Mouse (Mus musculus): ENCODE measurements around the gene Speg. TPM values are rescaled to one million over a fixed set of nuclear protein-coding genes. Genes with fewer than 3 reads are reported as not detected.

The Speg gene
- 30.2 and 30.6 TPM in 2 replicates for polyA plus RNA-seq (2016; fragmentation: Nextera tagmentation; extraction: Ambion mirVana)

GRCm38 (mm10) chr1:75374950-75375936, at the start of gene Speg:
Gene Speg (plus strand): TSS chr1:75375297.
- peak; percentile 57 for DNase-seq (ENCODE audit: low spot score)
- WGBS: 5% methylated on average over 57 of the region's 57 CpGs
- Histone ChIP-seq H3K4me1 (peaks cover 49% of the 10 kb centered on the region), H3K27me3 (replicated peaks; ENCODE audit: low read depth, poor library complexity, severe bottlenecking) (peaks cover 63% of the 10 kb centered on the region), H3K9me3 (no peaks in the 10 kb centered on the region), H3K36me3 (replicated peaks) (no peaks in the 10 kb centered on the region), H3K27ac (replicated peaks) (peak within 1 kb of the TSS; percentile 88), H3K4me3 (peak within 1 kb of the TSS; percentile 55)

- Histone ChIP-seq H3K27me3 (replicated peaks; ENCODE audit: low read depth, poor library complexity, severe bottlenecking) (no peaks in the 10 kb centered on the region), H3K9me3 (peaks cover 4% of the 10 kb centered on the region; the same call in 1 of the 2 replicates), H3K4me1 (peaks cover 8% of the 10 kb centered on the region; the same call in 1 of the 2 replicates), H3K36me3 (replicated peaks) (no peaks in the 10 kb centered on the region), H3K27ac (replicated peaks) (no peak overlapping the region), H3K4me3 (no peak overlapping the region)
- DNase-seq (ENCODE audit: low spot score): no peak
These were observed 47.6 kb upstream of the Speg start for GRCm38 (mm10) chr1:75327461-75327860.

GRCm38 (mm10) chr1:75331271-75331670, 43.8 kb upstream of the Speg start:
- Histone ChIP-seq H3K4me1 (peaks cover 15% of the 10 kb centered on the region; the same call in 1 of the 2 replicates), H3K27ac (replicated peaks) (no peak overlapping the region), H3K27me3 (replicated peaks; ENCODE audit: low read depth, poor library complexity, severe bottlenecking) (no peaks in the 10 kb centered on the region), H3K36me3 (replicated peaks) (no peaks in the 10 kb centered on the region), H3K9me3 (peaks cover 4% of the 10 kb centered on the region; the same call in 1 of the 2 replicates), H3K4me3 (no peak overlapping the region)
- no peak for DNase-seq (ENCODE audit: low spot score)
- 73% methylated on average over 1 of the region's 1 CpGs for WGBS

GRCm38 (mm10) chr1:75336461-75336860, 38.6 kb upstream of the Speg start:
- H3K36me3 ChIP-seq (replicated peaks): no peaks in the 10 kb centered on the region
- no peak overlapping the region for H3K27ac ChIP-seq (replicated peaks)
- H3K4me3 ChIP-seq: no peak overlapping the region
- no peak for DNase-seq (ENCODE audit: low spot score)
- H3K4me1 ChIP-seq: peaks cover 46% of the 10 kb centered on the region
- H3K9me3 ChIP-seq: no peaks in the 10 kb centered on the region
- 65% methylated on average over 3 of the region's 3 CpGs for WGBS
- H3K27me3 ChIP-seq (replicated peaks; ENCODE audit: low read depth, poor library complexity, severe bottlenecking): no peaks in the 10 kb centered on the region

GRCm38 (mm10) chr1:75337097-75337496, 38.0 kb upstream of the Speg start:
- DNase-seq (ENCODE audit: low spot score): no peak

GRCm38 (mm10) chr1:75338091-75338694, 36.9 kb upstream of the Speg start:
- H3K27me3 ChIP-seq (replicated peaks; ENCODE audit: low read depth, poor library complexity, severe bottlenecking): no peaks in the 10 kb centered on the region
- H3K27ac ChIP-seq (replicated peaks): peak overlapping the region; percentile 75
- H3K4me3 ChIP-seq: no peak overlapping the region
- peak; percentile 56 for DNase-seq (ENCODE audit: low spot score)
- 40% methylated on average over 11 of the region's 11 CpGs for WGBS
- peaks cover 59% of the 10 kb centered on the region for H3K4me1 ChIP-seq
- no peaks in the 10 kb centered on the region for H3K36me3 ChIP-seq (replicated peaks)
- H3K9me3 ChIP-seq: no peaks in the 10 kb centered on the region

More at GRCm38 (mm10) chr1:75337097-75337496, 38.0 kb upstream of the Speg start:
- Histone ChIP-seq H3K27ac (replicated peaks) (no peak overlapping the region), H3K4me1 (peaks cover 50% of the 10 kb centered on the region), H3K4me3 (no peak overlapping the region), H3K36me3 (replicated peaks) (no peaks in the 10 kb centered on the region), H3K9me3 (no peaks in the 10 kb centered on the region), H3K27me3 (replicated peaks; ENCODE audit: low read depth, poor library complexity, severe bottlenecking) (no peaks in the 10 kb centered on the region)
- WGBS: 84% methylated on average over 9 of the region's 9 CpGs

- Histone ChIP-seq H3K27me3 (replicated peaks; ENCODE audit: low read depth, poor library complexity, severe bottlenecking) (no peaks in the 10 kb centered on the region; the same call in 1 of the 2 replicates), H3K27ac (replicated peaks) (peak overlapping the region; percentile 75), H3K9me3 (no peaks in the 10 kb centered on the region), H3K4me3 (no peak overlapping the region), H3K36me3 (replicated peaks) (no peaks in the 10 kb centered on the region), H3K4me1 (peaks cover 70% of the 10 kb centered on the region)
- DNase-seq (ENCODE audit: low spot score): peak; percentile 47
- 33% methylated on average over 9 of the region's 9 CpGs for WGBS
These were observed 35.8 kb upstream of the Speg start for GRCm38 (mm10) chr1:75339337-75339736.

- Histone ChIP-seq H3K4me1 (peaks cover 79% of the 10 kb centered on the region), H3K27me3 (replicated peaks; ENCODE audit: low read depth, poor library complexity, severe bottlenecking) (no peaks in the 10 kb centered on the region; the same call in 1 of the 2 replicates)
- 81% methylated on average over 2 of the region's 2 CpGs for WGBS
These were observed 34.6 kb upstream of the Speg start for GRCm38 (mm10) chr1:75340519-75340918.

GRCm38 (mm10) chr1:75342874-75343416, 32.2 kb upstream of the Speg start:
- Histone ChIP-seq H3K4me1 (peaks cover 74% of the 10 kb centered on the region), H3K36me3 (replicated peaks) (no peaks in the 10 kb centered on the region), H3K9me3 (no peaks in the 10 kb centered on the region), H3K27me3 (replicated peaks; ENCODE audit: low read depth, poor library complexity, severe bottlenecking) (no peaks in the 10 kb centered on the region; the same call in 1 of the 2 replicates), H3K4me3 (no peak overlapping the region), H3K27ac (replicated peaks) (0 out of 2 replicates have a peak overlapping the region, but pooled peaks have one; percentile 89)
- DNase-seq (ENCODE audit: low spot score): peak; percentile 76
- under 1% methylated on average over 8 of the region's 8 CpGs for WGBS

More at GRCm38 (mm10) chr1:75340519-75340918, 34.6 kb upstream of the Speg start:
- H3K9me3 ChIP-seq: no peaks in the 10 kb centered on the region
- peak overlapping the region; percentile 57; the same call in 1 of the 2 replicates for H3K27ac ChIP-seq (replicated peaks)
- DNase-seq (ENCODE audit: low spot score): no peak
- no peak overlapping the region for H3K4me3 ChIP-seq
- no peaks in the 10 kb centered on the region for H3K36me3 ChIP-seq (replicated peaks)

- Histone ChIP-seq H3K27me3 (replicated peaks; ENCODE audit: low read depth, poor library complexity, severe bottlenecking) (no peaks in the 10 kb centered on the region; the same call in 1 of the 2 replicates), H3K4me1 (peaks cover 67% of the 10 kb centered on the region), H3K36me3 (replicated peaks) (no peaks in the 10 kb centered on the region), H3K27ac (replicated peaks) (peak overlapping the region; percentile 89), H3K9me3 (no peaks in the 10 kb centered on the region), H3K4me3 (peak overlapping the region; percentile 41)
- peak; percentile 87 for DNase-seq (ENCODE audit: low spot score)
- WGBS: under 1% methylated on average over 15 of the region's 15 CpGs
These were observed 30.6 kb upstream of the Speg start for GRCm38 (mm10) chr1:75344291-75345035.

GRCm38 (mm10) chr1:75345036-75345935, 29.8 kb upstream of the Speg start:
- peak; percentile 55 for DNase-seq (ENCODE audit: low spot score)
- H3K9me3 ChIP-seq: no peaks in the 10 kb centered on the region
- peaks cover 66% of the 10 kb centered on the region for H3K4me1 ChIP-seq
- H3K4me3 ChIP-seq: peak overlapping the region; percentile 41
- H3K27me3 ChIP-seq (replicated peaks; ENCODE audit: low read depth, poor library complexity, severe bottlenecking): no peaks in the 10 kb centered on the region; the same call in 1 of the 2 replicates
- H3K36me3 ChIP-seq (replicated peaks): no peaks in the 10 kb centered on the region
- peak overlapping the region; percentile 89 for H3K27ac ChIP-seq (replicated peaks)
- 17% methylated on average over 20 of the region's 20 CpGs for WGBS
